Mouse (Mus musculus): ENCODE results near the gene Trp73.

Gene Trp73

DNA sequence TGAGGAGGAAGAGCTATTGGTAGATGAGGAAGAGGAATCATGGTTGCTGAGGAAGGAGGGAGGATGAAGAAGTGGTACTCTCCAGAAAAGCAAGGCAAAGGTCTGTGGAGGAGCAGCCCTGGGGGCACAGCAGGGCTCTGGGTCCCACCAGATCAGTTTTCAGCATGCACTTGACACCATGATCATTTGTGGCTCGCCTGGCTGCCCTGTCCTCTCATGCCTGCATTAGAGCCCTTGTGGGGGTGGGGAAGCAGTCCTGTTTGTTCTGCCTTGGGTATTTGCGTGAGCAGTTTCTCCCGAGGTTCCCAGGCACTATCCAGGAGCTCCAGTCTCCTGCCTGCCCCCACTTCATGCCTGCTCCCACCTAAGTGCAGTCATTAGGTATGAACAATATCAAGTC, 102.9 kb downstream of the Trp73 start:
- no peak for DNase-seq (ENCODE audit: low spot score)

- DNase-seq (ENCODE audit: low spot score): no peak
Observed at GRCm38 (mm10) chr4:154028646-154029045, 111.4 kb downstream of the Trp73 start.

- DNase-seq (ENCODE audit: low spot score): no peak
Observed at GRCm38 (mm10) chr4:154028066-154028465, 111.9 kb downstream of the Trp73 start.

DNA sequence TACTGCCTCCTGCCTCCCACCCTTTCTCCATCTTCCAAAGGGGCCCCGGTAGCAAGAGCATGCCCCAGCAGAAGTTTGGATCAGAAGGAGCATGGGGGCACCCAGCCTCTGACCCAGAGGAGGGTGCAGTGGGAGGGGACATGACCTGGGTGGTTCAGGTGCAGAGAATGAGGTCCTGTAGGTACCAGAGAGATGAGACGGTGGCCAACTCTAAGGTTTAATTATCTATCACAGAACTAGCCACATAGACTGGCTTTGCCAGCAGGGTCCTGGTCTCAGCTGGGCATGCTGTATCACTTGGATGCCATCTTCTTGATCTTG, 113.6 kb downstream of the Trp73 start:
- DNase-seq (ENCODE audit: low spot score): no peak

- peak; percentile 90 for DNase-seq (ENCODE audit: low spot score)
Observed at GRCm38 (mm10) chr4:154025641-154026440, 114.2 kb downstream of the Trp73 start, which contains the start of gene Smim1. Gene Smim1, minus strand, starts transcription at chr4:154026230.

- DNase-seq (ENCODE audit: low spot score): no peak
Observed at GRCm38 (mm10) chr4:154024729-154025521, 115.1 kb downstream of the Trp73 start.

- peak; percentile 56 for DNase-seq (ENCODE audit: low spot score)
Observed at GRCm38 (mm10) chr4:154023754-154024601, 116.0 kb downstream of the Trp73 start.

DNA sequence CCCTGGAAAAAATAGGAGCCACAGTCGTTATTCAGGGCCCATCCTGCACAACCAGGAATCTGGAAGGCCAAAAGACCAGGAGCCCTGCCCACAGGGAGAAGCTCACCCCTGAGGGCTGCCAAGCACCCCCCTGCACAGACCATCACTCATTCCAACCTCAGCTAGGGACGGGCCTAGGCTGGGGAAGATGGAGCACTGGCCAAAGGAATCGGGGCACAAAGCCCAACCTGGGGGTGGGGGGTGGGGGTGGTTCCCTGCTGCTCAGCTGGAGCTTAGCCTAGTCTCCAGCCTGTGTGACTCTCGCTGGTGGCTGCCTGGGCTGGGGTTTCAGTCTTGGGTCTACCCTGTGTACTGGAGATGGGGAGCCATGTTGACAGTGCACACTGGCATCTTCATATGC, 117.2 kb downstream of the Trp73 start:
- no peak for DNase-seq (ENCODE audit: low spot score)

- no peak for DNase-seq (ENCODE audit: low spot score)
Observed at GRCm38 (mm10) chr4:154022407-154022806, 117.6 kb downstream of the Trp73 start.

DNA sequence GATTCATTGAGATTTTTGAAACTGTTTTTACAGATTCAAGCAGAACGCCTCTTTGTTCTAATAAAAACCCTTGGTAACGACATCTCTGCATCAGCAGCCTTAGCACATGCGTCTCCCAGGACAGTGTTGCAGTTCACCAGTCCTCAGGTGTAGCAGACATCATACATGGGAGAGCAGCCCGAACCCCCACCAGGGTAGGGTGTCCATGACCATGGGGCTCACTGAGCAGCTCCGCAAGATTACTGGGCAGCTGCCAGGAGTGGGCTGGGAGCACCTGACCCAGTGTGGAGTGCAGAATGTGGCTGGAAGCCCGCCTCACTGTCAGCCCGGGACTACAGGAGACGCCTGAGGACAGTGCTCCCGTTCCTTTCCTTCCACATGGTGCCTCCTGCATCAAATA, 118.6 kb downstream of the Trp73 start:
- DNase-seq (ENCODE audit: low spot score): no peak

GRCm38 (mm10) chr4:154019571-154019970, 120.4 kb downstream of the Trp73 start:
- peak; percentile 76 for DNase-seq (ENCODE audit: low spot score)

GRCm38 (mm10) chr4:154015476-154015875, 124.5 kb downstream of the Trp73 start:
- no peak for DNase-seq (ENCODE audit: low spot score)

DNA sequence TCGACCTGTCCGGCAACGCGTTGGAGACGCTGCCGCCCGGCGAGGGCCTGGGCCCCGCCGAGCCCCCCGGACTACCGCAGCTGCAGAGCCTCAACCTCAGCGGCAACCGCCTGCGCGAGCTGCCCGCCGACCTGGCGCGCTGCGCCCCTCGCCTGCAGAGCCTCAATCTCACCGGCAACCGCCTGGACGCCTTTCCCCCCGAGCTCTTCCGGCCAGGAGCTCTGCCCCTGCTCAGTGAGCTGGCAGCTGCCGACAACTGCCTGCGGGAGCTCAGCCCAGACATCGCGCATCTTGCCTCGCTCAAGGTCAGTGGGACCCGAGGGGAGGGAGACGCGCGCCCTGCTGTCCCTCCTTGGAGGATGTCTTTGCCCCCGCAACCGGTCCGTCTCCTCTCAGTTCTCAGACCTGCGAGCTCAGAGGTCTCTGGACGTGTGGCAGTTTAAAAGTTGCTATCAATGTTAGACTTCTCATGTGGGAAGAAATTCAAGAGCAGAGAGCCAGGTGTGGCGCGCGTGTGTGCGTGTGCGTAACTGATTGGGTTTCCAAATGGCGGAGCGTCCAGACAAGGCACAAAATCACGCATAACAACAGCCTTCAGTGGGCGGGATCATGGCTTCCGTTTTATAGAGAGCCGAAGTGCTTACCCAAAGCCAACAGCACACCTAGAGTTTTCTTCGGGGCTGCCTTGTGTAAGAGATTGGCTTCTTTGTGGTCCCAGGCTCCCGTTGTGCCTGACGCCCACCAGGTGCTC, 127.7 kb downstream of the Trp73 start:
- DNase-seq (ENCODE audit: low spot score): peak; percentile 65

DNA sequence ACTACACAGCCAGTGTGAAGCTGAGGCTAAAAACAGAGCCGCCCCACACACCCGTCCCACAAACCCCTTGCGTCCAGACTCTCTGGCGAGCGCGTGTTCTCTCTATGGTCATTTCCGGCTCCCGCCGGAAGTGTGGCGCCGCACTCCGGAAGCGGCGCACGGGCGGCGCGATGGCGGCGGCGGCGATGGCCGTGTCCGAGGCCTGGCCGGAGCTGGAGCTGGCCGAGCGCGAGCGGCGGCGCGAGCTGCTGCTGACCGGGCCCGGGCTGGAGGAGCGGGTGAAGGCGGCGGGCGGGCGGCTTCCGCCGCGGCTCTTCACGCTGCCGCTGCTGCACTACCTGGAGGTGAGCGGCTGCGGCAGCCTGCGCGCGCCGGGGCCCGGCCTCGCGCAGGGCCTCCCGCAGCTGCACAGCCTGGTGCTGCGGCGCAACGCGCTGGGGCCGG, 128.3 kb downstream of the Trp73 start, which contains the start of gene Lrrc47:
Gene Lrrc47, plus strand, starts transcription at position 86 of the 444 bp plus-strand sequence.
- peak; percentile 90 for DNase-seq (ENCODE audit: low spot score)

GRCm38 (mm10) chr4:154010907-154011645, 128.9 kb downstream of the Trp73 start:
- DNase-seq (ENCODE audit: low spot score): no peak

GRCm38 (mm10) chr4:154007759-154008158, 132.2 kb downstream of the Trp73 start:
- peak; percentile 60 for DNase-seq (ENCODE audit: low spot score)

GRCm38 (mm10) chr4:154006264-154006663, 133.7 kb downstream of the Trp73 start:
- DNase-seq (ENCODE audit: low spot score): no peak

Data from MN1 (cell line).